Mouse (Mus musculus) monocyte, adult 2 months (primary cell): Measurements from ENCODE around the gene H2afv.
"Not testable (repeated sequence)": the region's sequence is repeated elsewhere in the genome, so short reads cannot be mapped to it uniquely, and the experiment has no call there.

Experiments used
- DNase-seq, 2 experiments: peaks; one replicate each; pipeline ENCODE4 v3.0.0; 2022; ENCODE audit warnings: low spot score in 2 of 2, low read depth in 1 of 2

The H2afv gene

GRCm38 (mm10) chr11:6471054-6471453, 26.8 kb upstream of the H2afv start:
- DNase-seq: no peak

- DNase-seq: no peak
Observed at GRCm38 (mm10) chr11:6468541-6468940, 24.3 kb upstream of the H2afv start.

DNA sequence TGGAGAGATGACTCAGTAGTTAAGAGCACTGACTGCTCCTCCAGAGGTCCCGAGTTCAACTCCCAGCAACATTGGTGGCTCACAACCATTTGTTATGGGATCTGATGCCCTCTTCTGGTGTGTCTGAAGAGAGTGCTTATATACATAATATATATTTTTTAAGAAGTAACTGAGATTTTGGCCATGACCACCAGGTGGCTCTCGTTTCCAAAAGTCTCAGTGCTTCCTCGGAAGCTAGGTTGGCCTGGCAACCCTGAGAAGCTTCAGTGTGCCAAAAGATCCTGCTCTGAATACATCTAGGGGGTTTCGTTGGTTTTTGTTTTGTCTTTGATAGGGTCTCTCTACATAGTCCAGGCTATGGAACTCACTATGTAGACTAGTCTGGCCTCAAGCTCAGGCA, 20.9 kb upstream of the H2afv start:
- peak; percentile 28 to 56 for DNase-seq

GRCm38 (mm10) chr11:6463159-6463837, 19.1 kb upstream of the H2afv start:
- DNase-seq: no peak

GRCm38 (mm10) chr11:6456083-6456482, 11.8 kb upstream of the H2afv start:
- no peak for DNase-seq

GRCm38 (mm10) chr11:6448155-6448554, 3.9 kb upstream of the H2afv start:
- not testable (repeated sequence) for DNase-seq

GRCm38 (mm10) chr11:6447493-6447892, 3.2 kb upstream of the H2afv start:
- DNase-seq: no peak

GRCm38 (mm10) chr11:6445951-6446350, 1.7 kb upstream of the H2afv start:
- no peak for DNase-seq

DNA sequence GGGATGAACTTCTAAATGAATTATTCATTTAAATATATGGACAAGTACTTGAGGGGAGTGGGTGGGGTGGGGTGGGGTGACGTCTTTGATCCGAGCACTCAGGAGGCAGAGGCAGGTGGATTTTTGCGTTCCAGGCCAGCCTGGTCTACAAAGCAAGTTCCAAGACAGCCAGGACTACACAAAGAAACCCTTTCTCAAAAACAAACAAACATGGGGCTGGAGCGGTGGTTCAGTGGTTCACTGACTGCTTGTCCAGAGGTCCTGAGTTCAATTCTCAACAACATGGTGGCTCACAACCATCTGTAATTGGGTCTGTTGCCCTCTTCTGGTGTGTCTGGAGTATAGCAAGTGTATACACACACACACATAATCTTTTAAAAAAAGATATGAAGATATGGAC, 1.2 kb upstream of the H2afv start:
- DNase-seq: no peak

DNA sequence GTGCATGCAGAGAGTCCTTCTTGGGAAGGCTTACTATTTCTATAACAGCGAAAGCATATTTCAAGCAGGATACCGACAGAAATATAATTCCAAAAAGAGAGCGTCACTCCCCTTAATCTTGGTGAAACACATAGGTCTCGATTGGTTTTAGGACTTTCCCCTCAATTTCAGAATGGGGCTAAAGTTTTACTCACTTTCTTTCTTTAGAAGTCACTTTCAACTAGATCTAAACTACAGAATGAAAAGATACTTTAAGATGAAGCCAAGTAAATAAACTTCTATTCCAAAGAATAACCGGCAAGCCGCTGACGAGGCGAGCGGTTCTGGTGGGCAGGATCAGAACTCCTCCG, 541 bp downstream of the H2afv start:
- DNase-seq: no peak

DNA sequence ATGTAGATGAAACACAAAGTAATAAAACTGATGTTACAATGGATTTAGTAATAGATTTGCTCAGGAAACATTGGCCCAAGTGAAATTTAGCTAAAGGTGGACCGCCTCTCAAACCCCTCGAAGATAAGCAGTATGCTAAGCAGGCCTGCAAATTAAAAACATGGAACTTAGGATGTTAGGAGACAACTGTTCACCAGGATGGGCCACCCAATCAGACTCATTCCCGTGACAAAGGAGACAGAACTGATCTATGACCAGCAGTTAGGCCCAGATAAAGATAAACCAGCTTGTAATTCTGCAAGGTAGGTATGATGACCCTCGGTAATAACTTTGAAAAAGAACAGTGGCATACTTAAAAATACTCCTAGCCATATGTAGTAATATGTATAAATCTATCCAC, 1.1 kb downstream of the H2afv start:
- no peak for DNase-seq

- no peak for DNase-seq
Observed at GRCm38 (mm10) chr11:6442566-6442965, 1.7 kb downstream of the H2afv start.

DNA sequence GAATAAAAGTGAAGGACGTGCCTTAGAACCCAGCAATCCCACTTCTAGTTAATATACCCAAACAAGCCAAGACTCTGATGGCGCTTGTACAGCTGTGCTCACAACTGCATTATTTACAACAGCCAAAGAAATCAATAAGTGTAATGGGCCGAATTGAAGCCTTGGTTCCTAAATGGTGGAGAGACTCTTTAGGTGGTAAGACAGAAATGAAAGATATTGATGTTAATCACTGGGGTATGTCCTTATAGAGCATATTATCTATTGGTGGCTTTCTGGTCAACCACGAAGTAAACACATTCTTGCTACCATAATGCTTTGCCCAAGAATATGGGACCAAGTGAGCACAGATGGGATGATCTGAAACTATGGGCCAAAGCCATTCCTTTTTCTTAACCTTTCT, 4.1 kb downstream of the H2afv start:
- no peak for DNase-seq

DNA sequence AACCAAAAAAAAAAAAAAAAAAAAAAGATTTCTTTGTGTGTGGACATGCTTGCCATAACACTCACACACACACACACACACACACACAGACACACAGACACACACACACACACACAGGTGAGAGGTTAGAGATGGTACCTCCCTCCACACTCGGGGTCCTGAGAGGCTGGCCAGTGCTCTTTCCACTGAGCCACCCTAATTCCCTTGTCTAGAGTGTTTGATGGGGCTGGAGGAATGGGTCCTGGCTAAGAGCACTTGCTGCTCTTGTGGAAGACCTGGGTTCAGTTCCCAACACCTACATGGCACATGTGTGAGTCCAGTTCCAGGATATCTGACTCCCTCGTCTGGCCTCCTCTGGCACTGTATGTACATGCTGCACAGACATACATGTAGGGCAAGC, 6.6 kb downstream of the H2afv start:
- no peak for DNase-seq

GRCm38 (mm10) chr11:6436442-6436841, 7.8 kb downstream of the H2afv start:
- peak in 1 of 2 experiments; percentile 52 for DNase-seq

GRCm38 (mm10) chr11:6430186-6430585, 14.1 kb downstream of the H2afv start:
- DNase-seq: no peak

DNA sequence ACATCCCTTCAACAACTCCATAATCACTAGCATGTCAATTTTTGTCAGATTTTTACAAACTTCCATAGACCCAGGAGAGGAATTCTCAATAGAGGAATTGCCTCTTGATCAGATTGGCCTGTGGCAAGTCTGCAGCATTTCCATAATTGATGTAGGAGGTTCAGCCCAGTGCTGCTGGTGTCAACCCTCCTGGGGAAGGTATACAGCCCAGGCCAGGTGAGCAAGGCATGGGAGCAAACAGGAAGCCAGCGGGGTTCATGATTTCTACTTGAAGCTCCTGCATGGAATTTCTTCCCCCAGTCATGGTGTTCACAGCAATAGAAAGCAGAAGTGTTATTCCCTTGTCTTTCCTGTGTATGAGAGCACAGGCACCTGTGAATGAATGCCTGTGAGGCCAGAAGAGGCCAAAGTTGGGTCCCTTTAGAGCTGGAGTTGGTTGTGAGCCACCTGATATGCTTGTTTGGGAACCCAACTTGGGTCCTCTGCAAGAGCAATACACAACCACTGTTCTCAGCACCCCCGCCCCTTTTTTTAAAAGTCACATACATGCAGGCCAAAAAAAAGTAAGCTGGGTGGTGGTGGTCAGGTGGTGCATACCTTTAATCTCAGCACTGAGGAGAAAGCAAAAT, 23.4 kb downstream of the H2afv start:
- DNase-seq: no peak

DNA sequence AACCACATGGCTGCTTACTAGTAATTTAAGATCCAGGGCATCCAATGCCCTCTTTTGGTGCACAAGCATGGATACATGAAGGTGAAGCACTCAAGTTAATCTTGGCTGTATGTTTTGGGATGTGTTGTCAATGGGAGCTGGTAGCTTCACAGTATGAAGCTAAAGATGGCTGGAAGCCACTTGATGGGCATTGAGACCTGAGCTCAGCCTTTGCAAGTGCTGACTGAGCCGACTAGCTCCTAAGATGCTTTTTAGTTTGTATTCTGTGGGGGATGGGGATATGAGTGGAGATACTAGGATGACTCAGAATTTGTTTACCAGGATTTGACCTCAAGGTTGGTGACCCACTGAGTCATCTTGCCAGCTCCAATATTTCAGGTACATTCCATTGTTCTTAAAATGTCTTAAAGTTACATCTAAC, 23.9 kb downstream of the H2afv start:
- no peak for DNase-seq

DNA sequence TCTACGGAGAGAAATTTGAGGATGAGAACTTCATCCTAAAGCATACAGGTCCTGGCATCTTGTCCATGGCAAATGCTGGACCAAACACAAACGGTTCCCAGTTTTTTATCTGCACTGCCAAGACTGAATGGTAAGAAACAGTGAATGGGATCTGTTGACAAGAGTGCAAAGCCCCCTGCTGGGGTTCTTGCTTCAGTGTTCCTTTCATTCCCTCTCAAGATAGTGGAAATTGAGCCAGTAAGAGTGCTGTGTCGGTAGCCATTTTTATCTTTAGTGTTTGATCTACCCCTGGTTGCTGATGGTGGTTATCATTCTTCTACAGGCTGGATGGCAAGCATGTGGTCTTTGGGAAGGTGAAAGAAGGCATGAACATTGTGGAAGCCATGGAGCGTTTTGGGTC, 25.1 kb downstream of the H2afv start:
- DNase-seq: not testable (repeated sequence)

DNA sequence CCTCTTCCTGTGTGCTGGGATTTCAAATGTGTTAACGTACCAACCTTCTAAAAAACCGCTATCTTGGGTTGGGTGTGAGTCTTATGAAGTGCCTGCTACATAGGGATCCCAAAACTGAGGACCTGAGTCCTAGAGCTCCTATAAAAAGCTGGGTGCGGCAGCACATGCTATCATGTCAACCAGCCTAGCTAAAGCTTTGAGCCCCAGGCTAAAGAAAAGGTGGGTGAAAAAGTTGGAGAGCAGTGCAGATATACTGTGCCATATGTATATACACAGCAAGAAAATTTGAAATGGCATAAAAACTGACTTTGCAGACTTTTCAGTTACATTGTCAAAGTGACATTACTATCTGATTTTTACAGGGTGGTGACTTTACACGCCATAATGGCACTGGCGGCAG, 25.5 kb downstream of the H2afv start:
- no peak for DNase-seq

- no peak for DNase-seq
Observed at GRCm38 (mm10) chr11:6417490-6417889, 26.8 kb downstream of the H2afv start.

DNA sequence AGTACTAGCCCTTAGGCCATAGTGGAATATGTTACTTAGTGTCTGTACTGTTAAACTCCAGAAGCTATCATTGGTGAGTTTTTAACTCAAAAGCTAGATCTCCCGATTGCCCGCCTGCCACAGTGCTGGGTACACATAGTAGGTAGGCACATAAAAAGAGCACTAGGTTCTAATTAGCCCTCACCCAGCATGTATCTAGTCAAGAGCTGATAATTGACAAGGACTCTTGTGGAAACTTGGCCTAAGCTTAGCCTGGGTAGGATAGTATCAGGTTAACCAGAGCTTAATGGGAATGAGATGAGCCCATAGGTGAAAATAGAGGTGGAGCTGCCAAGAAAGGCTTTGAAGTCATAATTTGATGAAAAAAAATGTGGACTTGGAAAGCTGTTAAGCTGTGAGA, 27.2 kb downstream of the H2afv start:
- DNase-seq: no peak

DNA sequence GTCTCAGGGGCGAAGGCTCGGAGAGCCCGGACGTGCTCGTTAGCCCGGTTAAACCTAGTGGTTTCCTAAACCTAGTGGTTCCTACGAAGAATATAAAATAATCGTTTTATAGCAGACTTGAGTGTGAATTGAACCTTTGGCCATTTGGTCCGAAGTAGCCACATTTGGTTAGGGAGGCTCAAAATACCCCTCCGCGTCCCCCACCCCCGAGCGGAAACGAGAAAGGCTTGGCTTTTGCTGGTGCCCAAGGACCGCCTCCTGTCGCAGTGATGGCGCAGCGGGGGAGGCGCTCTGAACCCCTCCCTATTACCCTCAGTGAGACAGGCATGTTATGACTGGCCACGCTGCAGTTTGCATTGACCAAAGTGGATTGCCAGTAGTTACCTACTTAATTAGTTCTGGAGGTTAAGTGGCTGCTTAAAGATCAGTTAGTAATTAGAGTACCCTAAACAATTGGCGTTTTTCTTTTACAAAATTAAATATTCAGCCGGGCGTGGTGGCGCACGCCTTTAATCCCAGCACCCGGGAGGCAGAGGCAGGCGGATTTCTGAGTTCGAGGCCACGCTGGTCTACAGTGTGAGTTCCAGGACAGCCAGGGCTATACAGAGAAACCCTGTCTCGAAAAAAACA, 27.7 kb downstream of the H2afv start:
- DNase-seq: peak; percentile 37 to 72
